Comparison of ENCODE assay signal across 8 mouse cellular contexts in genomic region chr12:37107713-37108389, GRCm38 (mm10). TPM values are rescaled to one million over a fixed set of nuclear protein-coding genes. Genes with fewer than 3 reads are reported as not detected.
DNase-seq lines count a peak whose midpoint lies in the region; ATAC-seq and TF ChIP-seq lines count a peak whose summit lies in the region.

No protein-coding gene starts in this region.

- H3K27me3 ChIP-seq in liver, embryonic 11.5 days (replicated peaks; ENCODE audit: control insufficient read depth, insufficient read depth, low read length): peaks cover 35% of the 10 kb centered on the region
- peaks cover 38% of the 10 kb centered on the region for H3K27me3 ChIP-seq in forebrain, postnatal 0 days (ENCODE audit: insufficient read depth, low read length)
- H3K27me3 ChIP-seq in limb, embryonic 12.5 days: peaks cover 22% of the 10 kb centered on the region
- H3K27me3 ChIP-seq in neural tube, embryonic 15.5 days (replicated peaks): peaks cover 51% of the 10 kb centered on the region

- H3K9me3 ChIP-seq in liver, embryonic 11.5 days (ENCODE audit: control insufficient read depth, low read length): no peaks in the 10 kb centered on the region
- no peaks in the 10 kb centered on the region for H3K9me3 ChIP-seq in forebrain, postnatal 0 days (ENCODE audit: low read length)
- H3K9me3 ChIP-seq in limb, embryonic 12.5 days: no peaks in the 10 kb centered on the region
- no peaks in the 10 kb centered on the region for H3K9me3 ChIP-seq in neural tube, embryonic 15.5 days (replicated peaks)

- H3K36me3 ChIP-seq in liver, embryonic 11.5 days (ENCODE audit: control insufficient read depth, insufficient read depth, low read length): no peaks in the 10 kb centered on the region
- no peaks in the 10 kb centered on the region for H3K36me3 ChIP-seq in forebrain, postnatal 0 days (ENCODE audit: insufficient read depth)
- no peaks in the 10 kb centered on the region for H3K36me3 ChIP-seq in limb, embryonic 12.5 days
- no peaks in the 10 kb centered on the region for H3K36me3 ChIP-seq in neural tube, embryonic 15.5 days

- no peaks in the 10 kb centered on the region; the same call in 1 of the 2 replicates for H3K4me1 ChIP-seq in liver, embryonic 11.5 days (replicated peaks; ENCODE audit: control insufficient read depth, insufficient read depth, low read length)
- 0 out of 2 replicates have a peak, but pooled peaks cover 15% of the 10 kb centered on the region for H3K4me1 ChIP-seq in forebrain, postnatal 0 days (ENCODE audit: insufficient read depth)
- H3K4me1 ChIP-seq in limb, embryonic 12.5 days (replicated peaks): peaks cover 23% of the 10 kb centered on the region
- H3K4me1 ChIP-seq in neural tube, embryonic 15.5 days: peaks cover 18% of the 10 kb centered on the region

- ATAC-seq in liver, embryonic 11.5 days (replicated peaks; ENCODE audit: low FRiP score): no peak
- ATAC-seq in forebrain, postnatal 0 days: no peak; the same call in 1 of the 2 replicates
- peak; percentile 60 for ATAC-seq in limb, embryonic 12.5 days (ENCODE audit: insufficient number of reproducible peaks, insufficient read depth, low FRiP score, low TSS enrichment, low read depth)
- 0 out of 2 replicates have a peak, but pooled peaks have one; percentile 14 for ATAC-seq in neural tube, embryonic 15.5 days (ENCODE audit: low FRiP score)
- no peak for ATAC-seq in megakaryocyte-erythroid progenitor cell, adult 5-6 weeks (replicated peaks; ENCODE audit: low FRiP score, low TSS enrichment, poor library complexity, severe bottlenecking)

- peak overlapping the region; percentile 66 for H3K4me2 ChIP-seq in liver, embryonic 11.5 days
- peak overlapping the region; percentile 74 for H3K4me2 ChIP-seq in forebrain, postnatal 0 days (ENCODE audit: low read depth)
- H3K4me2 ChIP-seq in limb, embryonic 12.5 days: peak overlapping the region; percentile 84
- peak overlapping the region; percentile 84 for H3K4me2 ChIP-seq in neural tube, embryonic 15.5 days

- H3K27ac ChIP-seq in liver, embryonic 11.5 days (ENCODE audit: low read depth, low read length): no peak overlapping the region
- no peak overlapping the region for H3K27ac ChIP-seq in forebrain, postnatal 0 days (ENCODE audit: low read depth, low read length)
- peak overlapping the region; percentile 93 for H3K27ac ChIP-seq in limb, embryonic 12.5 days
- no peak overlapping the region for H3K27ac ChIP-seq in neural tube, embryonic 15.5 days (replicated peaks)

- no peak for DNase-seq in liver, embryonic 11.5 days (ENCODE audit: low spot score)
- no peak for DNase-seq in liver
- DNase-seq in forebrain, postnatal 0 days: peak; percentile 3
- no peak for DNase-seq in right cerebral cortex, postnatal 25 days
- DNase-seq in cerebellum, adult 9-11 months: no peak

- no peak for TF ChIP-seq CTCF in forebrain, postnatal 0 days (IDR thresholded peaks at IDR 0.05; ENCODE audit: low read depth)

- no peak overlapping the region for H3K9ac ChIP-seq in liver, embryonic 11.5 days (ENCODE audit: low read depth, low read length)
- H3K9ac ChIP-seq in forebrain, postnatal 0 days: no peak overlapping the region; the same call in 1 of the 2 replicates
- peak overlapping the region; percentile 88 for H3K9ac ChIP-seq in limb, embryonic 12.5 days (replicated peaks)
- no peak overlapping the region for H3K9ac ChIP-seq in neural tube, embryonic 15.5 days (replicated peaks)

- peak overlapping the region; percentile 35; the same call in 1 of the 2 replicates for H3K4me3 ChIP-seq in liver, embryonic 11.5 days (ENCODE audit: low read depth, low read length)
- peak overlapping the region; percentile 44 for H3K4me3 ChIP-seq in forebrain, postnatal 0 days (ENCODE audit: low read depth, low read length)
- H3K4me3 ChIP-seq in limb, embryonic 12.5 days (replicated peaks): peak overlapping the region; percentile 75
- H3K4me3 ChIP-seq in neural tube, embryonic 15.5 days (replicated peaks): peak overlapping the region; percentile 45

- WGBS in liver, embryonic 11.5 days: 19% methylated on average over 20 of the region's 20 CpGs
- WGBS in forebrain, postnatal 0 days: 24% methylated on average over 20 of the region's 20 CpGs
- WGBS in limb, embryonic 12.5 days: 19% methylated on average over 20 of the region's 20 CpGs
- 19% methylated on average over 20 of the region's 20 CpGs for WGBS in neural tube, embryonic 15.5 days

RNA-seq across cellular contexts. Expression of gene Meox2, which starts 0.5 kb away (rescaled TPM):
- polyA plus RNA-seq in liver, embryonic 11.5 days (2014; fragmentation: Nextera tagmentation; extraction: Ambion mirVana): 0.92 and 1.7 TPM in 2 replicates
- total RNA-seq in forebrain, postnatal 0 days (2014; rRNA removed): 0.54 and 1.00 TPM in 2 replicates
- polyA plus RNA-seq in forebrain, postnatal 0 days (2015; fragmentation: Nextera tagmentation; extraction: Ambion mirVana): 0.08 TPM in 1 of 2 replicates, not detected in the other
- polyA plus RNA-seq in limb, embryonic 12.5 days (2016; fragmentation: Nextera tagmentation; extraction: Ambion mirVana): 61.4 and 66.5 TPM in 2 replicates
- polyA plus RNA-seq in neural tube, embryonic 15.5 days (2015; fragmentation: Nextera tagmentation; extraction: Ambion mirVana): 1.7 and 2.5 TPM in 2 replicates
- not detected in 2 replicates for total RNA-seq in megakaryocyte-erythroid progenitor cell, adult 5-6 weeks (2014; fragmentation: Nextera tagmentation)
- total RNA-seq in megakaryocyte-erythroid progenitor cell, adult 5-6 weeks (2017): not detected in 2 replicates

Comparison
In these comparisons a context has a peak if more than half of its experiments do, and no peak if none do; other contexts are left out.
1. ATAC-seq: peak in limb, embryonic 12.5 days (single experiment) and neural tube, embryonic 15.5 days (single experiment); none in liver, embryonic 11.5 days (single experiment), forebrain, postnatal 0 days (single experiment) and megakaryocyte-erythroid progenitor cell, adult 5-6 weeks (single experiment).
2. RNA of gene Meox2, which starts 0.5 kb away (polyA plus RNA-seq): 61.4 to 66.5 TPM in limb, embryonic 12.5 days; 1.7 to 2.5 TPM in neural tube, embryonic 15.5 days, 0.92 to 1.7 TPM in liver, embryonic 11.5 days and 0.08 TPM in forebrain, postnatal 0 days; every median in the first group is over 10 times any median in the second.
3. Peak in every context shown above with its lines, with median percentiles within 50 percentile points of each other: H3K4me2 ChIP-seq and H3K4me3 ChIP-seq.